Mouse (Mus musculus) v-Abl transformed pro-B cells (cell line): ENCODE data around the gene Olfr1355.
"Not testable (repeated sequence)": the region's sequence is repeated elsewhere in the genome, so short reads cannot be mapped to it uniquely, and the experiment has no call there.

Experiments
- in situ Hi-C, 2 experiments: fragments of 400-800 bp; cut with MboI; formaldehyde crosslinking; loops; one replicate each; pipeline ENCODE4 v1.15.1; 2025; ENCODE audit not compliant: unreplicated experiment in 2 of 2

Olfr1355 gene

GRCm38 (mm10) chr10:78875240-78875639, at the start of gene Olfr1355:
Gene Olfr1355, plus strand, starts transcription at chr10:78875540.
- in situ Hi-C loops = no loop called here

GRCm38 (mm10) chr10:78840456-78840855, 34.9 kb upstream of the Olfr1355 start:
- in situ Hi-C loops = not testable (repeated sequence)

GRCm38 (mm10) chr10:78852066-78852465, 23.3 kb upstream of the Olfr1355 start, which contains the start of gene Olfr1356:
Gene Olfr1356, minus strand, starts transcription at chr10:78852166.
- in situ Hi-C loops = no loop called here

GRCm38 (mm10) chr10:78912871-78913270, 37.5 kb downstream of the Olfr1355 start, which contains the start of gene Olfr1354:
Gene Olfr1354, plus strand, starts transcription at chr10:78913171.
- in situ Hi-C loops = not testable (repeated sequence)
